Mouse (Mus musculus): ENCODE measurements around the gene Pcbd2. TPM values are rescaled to one million over a fixed set of nuclear protein-coding genes. Genes with fewer than 3 reads are reported as not detected.

Gene Pcbd2
- polyA plus RNA-seq, 1 experiment from 2014 or later, result 49.2 TPM

GRCm38 (mm10) chr13:55760576-55760975, 33.4 kb downstream of the Pcbd2 start:
- peak overlapping the region; percentile 26 for H3K4me2 ChIP-seq (replicated peaks; ENCODE audit: low read depth, low read length)
- H3K36me3 ChIP-seq (ENCODE audit: control insufficient read depth, insufficient read depth, low read length), result no peaks in the 10 kb centered on the region
- peak; percentile 26; the same call in 1 of the 2 replicates for ATAC-seq (ENCODE audit: low FRiP score, low TSS enrichment)
- no peak overlapping the region for H3K4me3 ChIP-seq (ENCODE audit: low read length)
- H3K27me3 ChIP-seq (ENCODE audit: control insufficient read depth, insufficient read depth, low read length), result no peaks in the 10 kb centered on the region
- no peaks in the 10 kb centered on the region for H3K9me3 ChIP-seq (ENCODE audit: control insufficient read depth, low read length)
- peak overlapping the region; percentile 65 for H3K27ac ChIP-seq (ENCODE audit: low read depth, low read length)
- no peak overlapping the region for H3K9ac ChIP-seq (ENCODE audit: low read depth, low read length)
- WGBS, result 30% methylated on average over 10 of the region's 10 CpGs
- H3K4me1 ChIP-seq (ENCODE audit: control insufficient read depth, insufficient read depth, low read length), result peaks cover 15% of the 10 kb centered on the region

GRCm38 (mm10) chr13:55761486-55761885, 34.3 kb downstream of the Pcbd2 start:
- ATAC-seq (ENCODE audit: low FRiP score, low TSS enrichment), result no peak
- 42% methylated on average over 10 of the region's 10 CpGs for WGBS
- H3K27me3 ChIP-seq (ENCODE audit: control insufficient read depth, insufficient read depth, low read length), result no peaks in the 10 kb centered on the region
- H3K4me1 ChIP-seq (ENCODE audit: control insufficient read depth, insufficient read depth, low read length), result peaks cover 13% of the 10 kb centered on the region
- H3K9me3 ChIP-seq (ENCODE audit: control insufficient read depth, low read length), result no peaks in the 10 kb centered on the region
- no peak overlapping the region for H3K4me2 ChIP-seq (replicated peaks; ENCODE audit: low read depth, low read length)
- H3K27ac ChIP-seq (ENCODE audit: low read depth, low read length), result no peak overlapping the region; the same call in 1 of the 2 replicates
- no peak overlapping the region for H3K4me3 ChIP-seq (ENCODE audit: low read length)
- H3K9ac ChIP-seq (ENCODE audit: low read depth, low read length), result no peak overlapping the region
- H3K36me3 ChIP-seq (ENCODE audit: control insufficient read depth, insufficient read depth, low read length), result no peaks in the 10 kb centered on the region

GRCm38 (mm10) chr13:55774352-55774751, 47.2 kb downstream of the Pcbd2 start:
- no peak for ATAC-seq (ENCODE audit: low FRiP score, low TSS enrichment)
- WGBS, result 78% methylated on average over 7 of the region's 7 CpGs
- Histone ChIP-seq H3K9me3 (ENCODE audit: control insufficient read depth, low read length) (peaks cover 3% of the 10 kb centered on the region; the same call in 1 of the 2 replicates), H3K27ac (ENCODE audit: low read depth, low read length) (no peak overlapping the region), H3K27me3 (ENCODE audit: control insufficient read depth, insufficient read depth, low read length) (no peaks in the 10 kb centered on the region), H3K4me3 (ENCODE audit: low read length) (no peak overlapping the region), H3K9ac (ENCODE audit: low read depth, low read length) (no peak overlapping the region), H3K36me3 (ENCODE audit: control insufficient read depth, insufficient read depth, low read length) (no peaks in the 10 kb centered on the region), H3K4me2 (replicated peaks; ENCODE audit: low read depth, low read length) (no peak overlapping the region), H3K4me1 (ENCODE audit: control insufficient read depth, insufficient read depth, low read length) (no peaks in the 10 kb centered on the region; the same call in 1 of the 2 replicates)

GRCm38 (mm10) chr13:55775056-55775455, 47.9 kb downstream of the Pcbd2 start:
- Histone ChIP-seq H3K4me2 (replicated peaks; ENCODE audit: low read depth, low read length) (no peak overlapping the region; the same call in 1 of the 2 replicates), H3K4me3 (ENCODE audit: low read length) (no peak overlapping the region)
- WGBS, result 9% methylated on average over 11 of the region's 11 CpGs

GRCm38 (mm10) chr13:55784268-55784667, 57.1 kb downstream of the Pcbd2 start, which contains the start of gene Catsper3:
Gene Catsper3 (plus strand): TSS chr13:55784568.
- no peaks in the 10 kb centered on the region for H3K36me3 ChIP-seq (ENCODE audit: control insufficient read depth, insufficient read depth, low read length)
- H3K4me3 ChIP-seq (ENCODE audit: low read length), result no peak within 1 kb of the TSS
- H3K4me2 ChIP-seq (replicated peaks; ENCODE audit: low read depth, low read length), result no peak within 1 kb of the TSS
- no peaks in the 10 kb centered on the region for H3K27me3 ChIP-seq (ENCODE audit: control insufficient read depth, insufficient read depth, low read length)
- 91% methylated on average over 3 of the region's 3 CpGs for WGBS
- no peaks in the 10 kb centered on the region for H3K4me1 ChIP-seq (ENCODE audit: control insufficient read depth, insufficient read depth, low read length)
- H3K27ac ChIP-seq (ENCODE audit: low read depth, low read length), result no peak within 1 kb of the TSS
- H3K9me3 ChIP-seq (ENCODE audit: control insufficient read depth, low read length), result no peaks in the 10 kb centered on the region
- ATAC-seq (ENCODE audit: low FRiP score, low TSS enrichment), result no peak
- no peak within 1 kb of the TSS for H3K9ac ChIP-seq (ENCODE audit: low read depth, low read length)

More at GRCm38 (mm10) chr13:55775056-55775455, 47.9 kb downstream of the Pcbd2 start:
- Histone ChIP-seq H3K9me3 (ENCODE audit: control insufficient read depth, low read length) (peaks cover 3% of the 10 kb centered on the region; the same call in 1 of the 2 replicates), H3K4me1 (ENCODE audit: control insufficient read depth, insufficient read depth, low read length) (no peaks in the 10 kb centered on the region; the same call in 1 of the 2 replicates), H3K9ac (ENCODE audit: low read depth, low read length) (no peak overlapping the region), H3K36me3 (ENCODE audit: control insufficient read depth, insufficient read depth, low read length) (no peaks in the 10 kb centered on the region), H3K27me3 (ENCODE audit: control insufficient read depth, insufficient read depth, low read length) (no peaks in the 10 kb centered on the region), H3K27ac (ENCODE audit: low read depth, low read length) (no peak overlapping the region; the same call in 1 of the 2 replicates)
- peak; percentile 49; the same call in 1 of the 2 replicates for ATAC-seq (ENCODE audit: low FRiP score, low TSS enrichment)

GRCm38 (mm10) chr13:55786120-55786519, 59.0 kb downstream of the Pcbd2 start:
- Histone ChIP-seq H3K4me1 (ENCODE audit: control insufficient read depth, insufficient read depth, low read length) (no peaks in the 10 kb centered on the region), H3K4me3 (ENCODE audit: low read length) (no peak overlapping the region), H3K9ac (ENCODE audit: low read depth, low read length) (no peak overlapping the region), H3K27me3 (ENCODE audit: control insufficient read depth, insufficient read depth, low read length) (no peaks in the 10 kb centered on the region), H3K36me3 (ENCODE audit: control insufficient read depth, insufficient read depth, low read length) (no peaks in the 10 kb centered on the region), H3K9me3 (ENCODE audit: control insufficient read depth, low read length) (no peaks in the 10 kb centered on the region), H3K4me2 (replicated peaks; ENCODE audit: low read depth, low read length) (no peak overlapping the region), H3K27ac (ENCODE audit: low read depth, low read length) (no peak overlapping the region)
- no peak for ATAC-seq (ENCODE audit: low FRiP score, low TSS enrichment)
- WGBS, result 42% methylated on average over 11 of the region's 11 CpGs

- no peak overlapping the region for H3K4me3 ChIP-seq (ENCODE audit: low read length)
- WGBS, result 73% methylated on average over 2 of the region's 2 CpGs
- no peak overlapping the region for H3K27ac ChIP-seq (ENCODE audit: low read depth, low read length)
- no peak for ATAC-seq (ENCODE audit: low FRiP score, low TSS enrichment)
- H3K9ac ChIP-seq (ENCODE audit: low read depth, low read length), result no peak overlapping the region
- H3K9me3 ChIP-seq (ENCODE audit: control insufficient read depth, low read length), result no peaks in the 10 kb centered on the region
- H3K36me3 ChIP-seq (ENCODE audit: control insufficient read depth, insufficient read depth, low read length), result no peaks in the 10 kb centered on the region
- no peaks in the 10 kb centered on the region; the same call in 1 of the 2 replicates for H3K27me3 ChIP-seq (ENCODE audit: control insufficient read depth, insufficient read depth, low read length)
- H3K4me2 ChIP-seq (replicated peaks; ENCODE audit: low read depth, low read length), result no peak overlapping the region
- H3K4me1 ChIP-seq (ENCODE audit: control insufficient read depth, insufficient read depth, low read length), result no peaks in the 10 kb centered on the region
Measured at GRCm38 (mm10) chr13:55801246-55801645, 74.1 kb downstream of the Pcbd2 start.

GRCm38 (mm10) chr13:55803973-55804372, 76.8 kb downstream of the Pcbd2 start:
- WGBS, result 83% methylated on average over 1 of the region's 1 CpGs

DNA sequence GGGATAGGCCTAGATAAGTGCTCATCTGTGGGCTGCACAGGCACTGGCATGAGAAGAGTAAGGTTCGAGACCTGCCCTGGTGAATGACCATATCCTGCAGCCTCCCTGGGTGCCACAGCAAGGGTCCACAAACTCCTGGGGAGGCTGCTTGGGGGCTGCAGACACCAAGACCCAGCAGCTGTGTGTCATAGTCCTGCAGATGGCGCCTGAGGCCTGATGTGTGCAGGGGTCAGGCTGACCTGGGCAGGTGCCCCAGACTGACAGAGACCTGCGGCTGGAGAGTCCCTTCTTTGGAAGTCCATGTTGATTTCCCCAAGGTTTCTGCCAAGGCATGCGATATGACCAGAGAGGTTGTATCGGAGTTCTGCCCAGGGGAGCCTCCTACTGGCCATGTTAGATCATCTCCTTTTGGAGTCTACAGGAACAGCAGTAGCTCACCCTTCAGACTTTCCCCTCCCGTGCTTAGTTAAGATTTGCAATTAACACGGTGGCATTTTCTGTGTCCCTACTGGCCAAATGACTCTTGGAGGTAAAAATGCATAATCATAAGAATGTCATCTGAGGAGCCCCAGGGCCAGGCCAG, 82.0 kb downstream of the Pcbd2 start:
- no peaks in the 10 kb centered on the region for H3K27me3 ChIP-seq (ENCODE audit: control insufficient read depth, insufficient read depth, low read length)
- H3K9me3 ChIP-seq (ENCODE audit: control insufficient read depth, low read length), result no peaks in the 10 kb centered on the region
- no peak overlapping the region for H3K4me2 ChIP-seq (replicated peaks; ENCODE audit: low read depth, low read length)
- H3K9ac ChIP-seq (ENCODE audit: low read depth, low read length), result no peak overlapping the region
- no peak for ATAC-seq (ENCODE audit: low FRiP score, low TSS enrichment)
- 72% methylated on average over 7 of the region's 7 CpGs for WGBS
- H3K4me3 ChIP-seq (ENCODE audit: low read length), result no peak overlapping the region
- H3K4me1 ChIP-seq (ENCODE audit: control insufficient read depth, insufficient read depth, low read length), result no peaks in the 10 kb centered on the region
- H3K27ac ChIP-seq (ENCODE audit: low read depth, low read length), result no peak overlapping the region
- no peaks in the 10 kb centered on the region for H3K36me3 ChIP-seq (ENCODE audit: control insufficient read depth, insufficient read depth, low read length)

More at GRCm38 (mm10) chr13:55803973-55804372, 76.8 kb downstream of the Pcbd2 start:
- no peak overlapping the region for H3K9ac ChIP-seq (ENCODE audit: low read depth, low read length)
- H3K4me2 ChIP-seq (replicated peaks; ENCODE audit: low read depth, low read length), result no peak overlapping the region
- H3K36me3 ChIP-seq (ENCODE audit: control insufficient read depth, insufficient read depth, low read length), result no peaks in the 10 kb centered on the region
- ATAC-seq (ENCODE audit: low FRiP score, low TSS enrichment), result no peak
- H3K27me3 ChIP-seq (ENCODE audit: control insufficient read depth, insufficient read depth, low read length), result no peaks in the 10 kb centered on the region
- no peaks in the 10 kb centered on the region for H3K9me3 ChIP-seq (ENCODE audit: control insufficient read depth, low read length)
- H3K27ac ChIP-seq (ENCODE audit: low read depth, low read length), result no peak overlapping the region
- H3K4me1 ChIP-seq (ENCODE audit: control insufficient read depth, insufficient read depth, low read length), result no peaks in the 10 kb centered on the region
- no peak overlapping the region for H3K4me3 ChIP-seq (ENCODE audit: low read length)
